Mouse (Mus musculus): Measurements from ENCODE around the gene Nmi.

The Nmi gene

GRCm38 (mm10) chr2:51912740-51913139 is 60.6 kb downstream of the Nmi start:
- TF ChIP-seq POU5F1 (IDR thresholded peaks at IDR 0.05; ENCODE audit: borderline replicate concordance, low read length): no peak
- no peak for TF ChIP-seq CTCF (conservative IDR thresholded peaks at IDR 0.05; ENCODE audit: low read length)
- no peak for TF ChIP-seq NANOG (IDR thresholded peaks at IDR 0.05; ENCODE audit: borderline replicate concordance, low read length)
- no peaks in the 10 kb centered on the region for H3K27me3 ChIP-seq (ENCODE audit: insufficient read depth, low read length)
- H3K9me3 ChIP-seq (ENCODE audit: low read length): no peaks in the 10 kb centered on the region
- no peak overlapping the region for H3K4me3 ChIP-seq (replicated peaks; ENCODE audit: low read length)
- no peaks in the 10 kb centered on the region for H3K36me3 ChIP-seq (ENCODE audit: insufficient read depth, low read length)
- no peaks in the 10 kb centered on the region for H3K4me1 ChIP-seq (replicated peaks; ENCODE audit: low read depth, low read length)

DNA sequence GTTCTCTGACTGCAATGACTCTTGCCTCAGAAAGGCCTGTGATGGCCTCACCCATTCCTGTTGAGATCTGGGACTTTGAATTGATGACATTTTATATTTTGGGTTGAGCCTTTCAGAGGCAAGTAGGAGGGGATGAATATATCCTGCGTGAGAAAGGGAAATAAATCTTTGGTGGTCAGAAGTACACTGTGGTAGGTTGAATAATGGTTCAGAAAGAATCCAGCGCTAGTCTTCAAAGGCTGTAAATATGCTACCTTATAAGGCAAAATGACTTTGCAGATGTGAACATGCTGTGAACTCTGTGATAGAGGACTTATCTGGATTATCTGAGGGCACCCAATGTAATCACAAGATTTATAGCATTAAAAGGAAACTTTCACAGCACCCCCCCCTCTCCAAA is 61.4 kb downstream of the Nmi start:
- Histone ChIP-seq H3K36me3 (ENCODE audit: insufficient read depth, low read length) (no peaks in the 10 kb centered on the region), H3K9me3 (ENCODE audit: low read length) (no peaks in the 10 kb centered on the region), H3K27me3 (ENCODE audit: insufficient read depth, low read length) (no peaks in the 10 kb centered on the region), H3K4me1 (replicated peaks; ENCODE audit: low read depth, low read length) (no peaks in the 10 kb centered on the region), H3K4me3 (replicated peaks; ENCODE audit: low read length) (no peak overlapping the region)
- TF ChIP-seq POU5F1 (IDR thresholded peaks at IDR 0.05; ENCODE audit: borderline replicate concordance, low read length) (no peak), CTCF (conservative IDR thresholded peaks at IDR 0.05; ENCODE audit: low read length) (no peak), NANOG (IDR thresholded peaks at IDR 0.05; ENCODE audit: borderline replicate concordance, low read length) (no peak)

DNA sequence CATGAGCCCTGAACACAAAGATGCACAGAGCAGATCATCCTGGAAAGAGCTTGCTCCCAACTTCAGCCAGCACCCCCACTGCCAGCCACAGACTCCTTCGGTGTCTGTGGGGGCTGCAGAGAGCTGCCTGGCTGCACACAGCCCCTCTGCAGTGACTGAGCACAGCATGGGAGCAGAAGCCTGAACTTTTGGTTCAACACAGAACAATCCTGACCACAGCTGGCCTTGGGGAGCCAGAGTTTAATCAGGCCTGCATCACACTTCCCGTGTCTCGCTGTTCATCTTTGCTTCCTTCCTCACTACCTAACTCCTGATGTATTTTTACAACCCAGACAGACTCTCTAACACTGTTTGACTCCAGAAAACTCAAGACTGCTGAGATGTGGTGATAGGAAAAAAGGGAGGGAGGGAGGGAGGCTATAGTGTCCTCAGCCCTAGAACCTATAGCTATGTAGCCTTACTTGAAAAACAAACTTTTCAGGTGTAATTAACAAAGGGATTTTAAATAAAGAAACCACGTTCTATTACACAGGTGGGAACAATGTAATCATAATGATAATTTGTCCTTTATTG is 65.7 kb downstream of the Nmi start:
- TF ChIP-seq NANOG (IDR thresholded peaks at IDR 0.05; ENCODE audit: borderline replicate concordance, low read length): no peak
- no peak for TF ChIP-seq CTCF (conservative IDR thresholded peaks at IDR 0.05; ENCODE audit: low read length)
- TF ChIP-seq POU5F1 (IDR thresholded peaks at IDR 0.05; ENCODE audit: borderline replicate concordance, low read length): no peak
- Histone ChIP-seq H3K36me3 (ENCODE audit: insufficient read depth, low read length) (no peaks in the 10 kb centered on the region), H3K4me1 (replicated peaks; ENCODE audit: low read depth, low read length) (no peaks in the 10 kb centered on the region), H3K9me3 (ENCODE audit: low read length) (no peaks in the 10 kb centered on the region), H3K4me3 (replicated peaks; ENCODE audit: low read length) (no peak overlapping the region), H3K27me3 (ENCODE audit: insufficient read depth, low read length) (no peaks in the 10 kb centered on the region)

GRCm38 (mm10) chr2:51905637-51906036 is 67.7 kb downstream of the Nmi start:
- Histone ChIP-seq H3K36me3 (ENCODE audit: insufficient read depth, low read length) (no peaks in the 10 kb centered on the region), H3K4me3 (replicated peaks; ENCODE audit: low read length) (no peak overlapping the region), H3K27me3 (ENCODE audit: insufficient read depth, low read length) (no peaks in the 10 kb centered on the region), H3K9me3 (ENCODE audit: low read length) (no peaks in the 10 kb centered on the region), H3K4me1 (replicated peaks; ENCODE audit: low read depth, low read length) (no peaks in the 10 kb centered on the region)
- TF ChIP-seq POU5F1 (IDR thresholded peaks at IDR 0.05; ENCODE audit: borderline replicate concordance, low read length) (no peak), CTCF (conservative IDR thresholded peaks at IDR 0.05; ENCODE audit: low read length) (no peak), NANOG (IDR thresholded peaks at IDR 0.05; ENCODE audit: borderline replicate concordance, low read length) (no peak)

Data from E14TG2a.4 (cell line).